Mouse (Mus musculus) testis, adult 2 months (tissue): ENCODE data around the gene Ip6k2.

ENCODE experiments used
- CTCF ChIP-seq: fragments of 200-500 bp; IDR thresholded peaks from 2 replicates; pipeline ENCODE4 v1.5.1; 2012; ENCODE audit warnings: low read depth, mild to moderate bottlenecking, inconsistent platforms, low read length, moderate library complexity; ENCODE audit not compliant: control insufficient read depth, insufficient read depth, insufficient replicate concordance
- POLR2A ChIP-seq: fragments of 200-500 bp; IDR thresholded peaks from 2 replicates; pipeline ENCODE4 v1.6.1; 2012; ENCODE audit warnings: low read depth, mild to moderate bottlenecking, inconsistent platforms, low read length, moderate library complexity; ENCODE audit not compliant: control insufficient read depth

DNA sequence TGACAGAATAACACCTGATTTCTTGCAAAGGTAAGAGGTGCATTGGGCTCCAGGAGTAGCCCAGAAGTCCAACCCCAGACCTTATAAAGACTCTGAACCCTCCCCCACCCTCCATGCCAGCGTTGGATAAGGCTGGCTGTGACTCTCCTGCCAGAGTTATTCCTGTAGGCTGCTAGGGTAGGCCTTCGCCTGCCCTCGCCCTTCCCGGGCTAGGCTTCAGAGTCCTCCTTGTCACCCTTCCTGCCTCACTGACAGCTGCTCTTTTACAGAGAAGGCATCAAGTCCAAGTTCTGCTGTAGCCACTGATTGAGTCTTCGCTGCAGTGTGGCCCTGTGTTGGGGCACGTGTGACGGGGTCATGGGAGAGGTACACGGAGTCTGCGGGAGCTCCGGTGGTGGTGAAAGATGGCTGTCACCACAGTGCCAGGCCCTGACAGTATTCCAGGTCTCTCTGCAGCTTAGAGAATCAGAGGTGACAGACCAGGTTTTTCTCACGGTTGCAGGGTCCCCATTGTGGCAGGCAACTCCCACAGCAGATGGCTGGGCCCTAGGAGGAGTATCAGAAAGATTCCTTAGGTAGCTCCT is 34.9 kb upstream of the Ip6k2 start:
- no peak for TF ChIP-seq CTCF
- TF ChIP-seq POLR2A, result no peak
